Mouse (Mus musculus): ENCODE measurements around the gene Nrde2.

DNA sequence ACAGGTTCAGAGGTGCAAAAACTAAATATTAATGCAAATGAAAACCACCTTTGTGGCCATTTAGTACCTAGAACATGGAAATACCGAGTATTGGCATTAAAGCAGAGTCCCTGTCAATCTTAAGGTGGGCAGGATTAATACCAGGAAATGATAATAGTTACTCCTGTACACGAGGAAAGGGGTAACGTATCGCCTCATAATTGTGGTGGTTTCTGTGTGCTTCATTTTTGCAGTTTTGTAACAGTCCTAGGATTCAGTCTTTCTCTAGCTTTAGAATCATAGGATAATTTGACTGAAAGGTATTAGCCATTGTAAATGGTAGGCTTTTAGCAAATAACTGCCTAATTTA is 41.9 kb upstream of the Nrde2 start:
- TF ChIP-seq POLR2A (IDR thresholded peaks at IDR 0.05; ENCODE audit: extremely low read depth, insufficient read depth, low read length) (no peak), CTCF (IDR thresholded peaks at IDR 0.05; ENCODE audit: extremely low read depth, insufficient read depth, low read length) (no peak)

Data from cortical plate, adult 2 months (tissue).